Mouse (Mus musculus): ENCODE measurements around the gene Tuba1b. TPM values are rescaled to one million over a fixed set of nuclear protein-coding genes. Genes with fewer than 3 reads are reported as not detected.

The Tuba1b gene
- polyA plus RNA-seq, 1 experiment from 2014 or later: 1,683 TPM

- no peak overlapping the region; the same call in 1 of the 2 replicates for H3K4me3 ChIP-seq (ENCODE audit: low read length)
- H3K4me2 ChIP-seq (ENCODE audit: low read length): peak overlapping the region; percentile 46
- H3K9ac ChIP-seq (ENCODE audit: low read depth, low read length): no peak overlapping the region
- no peak for ATAC-seq
- H3K27me3 ChIP-seq (replicated peaks; ENCODE audit: control insufficient read depth, insufficient read depth, low read length): peaks cover 56% of the 10 kb centered on the region
- H3K27ac ChIP-seq (ENCODE audit: low read depth, low read length): no peak overlapping the region
- no peaks in the 10 kb centered on the region for H3K9me3 ChIP-seq (ENCODE audit: control insufficient read depth, low read length)
- no peaks in the 10 kb centered on the region for H3K36me3 ChIP-seq (ENCODE audit: control insufficient read depth, insufficient read depth, low read length)
- H3K4me1 ChIP-seq (ENCODE audit: control insufficient read depth, insufficient read depth, low read depth, low read length): peaks cover 33% of the 10 kb centered on the region
- 2% methylated on average over 10 of the region's 10 CpGs for WGBS
Measured at GRCm38 (mm10) chr15:98897495-98897894, 36.9 kb downstream of the Tuba1b start.

DNA sequence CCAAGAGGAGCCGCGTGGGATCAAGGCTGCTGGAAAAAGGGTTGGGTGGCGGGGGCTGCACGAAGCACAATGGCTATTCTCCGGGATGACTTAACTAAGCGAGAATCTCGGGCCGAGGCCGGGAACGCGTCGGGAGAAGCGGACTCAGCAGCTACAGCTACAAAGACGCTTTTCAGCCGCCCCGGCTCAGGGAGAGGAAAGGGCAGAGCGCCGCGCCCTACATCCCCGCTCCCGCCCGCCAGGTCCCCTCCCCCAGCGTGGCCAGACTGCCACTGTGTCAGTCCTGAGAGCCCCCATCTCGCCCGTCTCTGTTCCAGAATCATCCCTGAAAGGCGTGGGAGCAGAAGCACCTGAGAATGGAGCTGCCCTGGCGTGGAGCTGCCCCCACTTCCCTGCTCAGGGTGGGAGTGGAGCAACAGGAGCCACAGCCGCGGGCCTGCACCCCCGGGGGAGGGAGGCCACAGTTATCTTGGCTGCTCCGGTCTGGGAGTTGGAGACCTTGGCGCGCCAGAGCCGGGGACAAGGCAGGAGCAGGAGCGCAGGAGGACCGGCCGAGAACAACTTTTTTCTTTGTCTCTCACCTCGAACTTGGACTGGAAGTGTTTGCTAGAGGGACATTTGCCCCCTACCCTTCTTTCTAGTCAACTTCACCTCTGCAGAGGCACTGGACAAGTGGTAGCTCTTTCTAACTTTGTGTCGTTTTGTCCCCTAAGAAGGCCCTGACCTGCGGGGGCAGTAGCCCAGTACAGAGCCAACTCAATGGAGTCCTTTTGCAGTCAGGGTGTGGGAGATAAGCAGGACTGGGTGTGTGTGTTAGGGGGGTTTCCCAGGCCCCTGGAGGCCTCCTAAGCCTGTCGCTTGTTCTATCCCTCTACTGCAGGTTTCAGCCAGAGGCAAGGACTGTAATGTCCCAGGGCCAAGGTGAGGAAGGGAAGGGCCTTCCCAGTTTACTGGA is 38.5 kb downstream of the Tuba1b start:
- no peaks in the 10 kb centered on the region for H3K36me3 ChIP-seq (ENCODE audit: control insufficient read depth, insufficient read depth, low read length)

GRCm38 (mm10) chr15:98894746-98895634 is 39.4 kb downstream of the Tuba1b start:
- H3K9me3 ChIP-seq (ENCODE audit: control insufficient read depth, low read length): no peaks in the 10 kb centered on the region
- H3K27me3 ChIP-seq (replicated peaks; ENCODE audit: control insufficient read depth, insufficient read depth, low read length): peaks cover 62% of the 10 kb centered on the region
- no peaks in the 10 kb centered on the region for H3K36me3 ChIP-seq (ENCODE audit: control insufficient read depth, insufficient read depth, low read length)
- ATAC-seq: peak; percentile 6; the same call in 1 of the 2 replicates
- H3K4me2 ChIP-seq (ENCODE audit: low read length): peak overlapping the region; percentile 100
- H3K9ac ChIP-seq (ENCODE audit: low read depth, low read length): peak overlapping the region; percentile 49
- no peak overlapping the region for H3K27ac ChIP-seq (ENCODE audit: low read depth, low read length)
- 3% methylated on average over 38 of the region's 38 CpGs for WGBS
- peak overlapping the region; percentile 56 for H3K4me3 ChIP-seq (ENCODE audit: low read length)
- peaks cover 33% of the 10 kb centered on the region for H3K4me1 ChIP-seq (ENCODE audit: control insufficient read depth, insufficient read depth, low read depth, low read length)

More for the DNA sequence above, 38.5 kb downstream of the Tuba1b start:
- peak overlapping the region; percentile 49 for H3K9ac ChIP-seq (ENCODE audit: low read depth, low read length)
- H3K9me3 ChIP-seq (ENCODE audit: control insufficient read depth, low read length): no peaks in the 10 kb centered on the region
- H3K4me3 ChIP-seq (ENCODE audit: low read length): peak overlapping the region; percentile 34
- H3K27me3 ChIP-seq (replicated peaks; ENCODE audit: control insufficient read depth, insufficient read depth, low read length): peaks cover 60% of the 10 kb centered on the region
- no peak overlapping the region for H3K27ac ChIP-seq (ENCODE audit: low read depth, low read length)
- H3K4me1 ChIP-seq (ENCODE audit: control insufficient read depth, insufficient read depth, low read depth, low read length): peaks cover 33% of the 10 kb centered on the region
- H3K4me2 ChIP-seq (ENCODE audit: low read length): peak overlapping the region; percentile 100
- WGBS: 3% methylated on average over 39 of the region's 41 CpGs
- ATAC-seq: 0 out of 2 replicates have a peak, but pooled peaks have one; percentile 13

DNA sequence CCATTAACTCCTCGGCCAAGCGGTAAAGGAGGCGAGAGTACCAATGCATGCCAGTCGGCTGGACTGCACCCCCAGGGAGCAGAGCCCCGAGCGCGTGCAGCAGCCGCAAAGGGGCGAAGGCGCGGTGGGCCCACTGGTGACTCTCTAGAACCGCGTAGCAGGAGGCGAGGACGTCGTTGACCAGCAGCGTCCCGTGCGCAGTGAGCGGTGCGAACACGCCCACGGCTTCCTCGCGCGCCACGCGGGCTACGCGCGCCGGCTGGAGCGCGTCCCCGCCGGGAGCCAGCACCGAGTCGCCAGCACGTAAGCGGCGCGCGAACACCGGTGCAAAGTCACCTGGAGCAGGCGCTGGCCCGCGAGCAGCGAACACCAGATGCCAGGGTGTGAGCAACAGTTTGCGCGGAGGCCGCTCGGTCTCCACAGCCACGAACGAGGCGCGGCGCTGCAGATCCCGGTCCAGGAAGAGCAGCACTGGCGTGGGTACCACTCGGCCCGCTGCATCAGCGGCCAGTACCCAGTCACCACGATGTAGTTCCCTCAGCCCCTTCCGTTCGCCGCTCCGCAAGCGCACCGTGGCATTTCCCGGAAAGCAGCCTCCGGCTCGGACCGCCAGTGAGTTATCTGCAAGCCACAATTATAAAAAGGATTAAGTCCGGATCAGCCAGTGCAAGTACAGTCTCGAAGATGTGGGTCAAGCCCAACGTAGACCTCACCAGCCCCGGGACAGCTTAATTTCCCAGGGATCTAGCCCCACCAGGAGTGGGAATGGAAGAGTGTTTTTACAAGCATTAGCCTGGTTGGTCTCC is 40.2 kb downstream of the Tuba1b start, which contains the start of gene Rhebl1:
Rhebl1 (minus strand) TSS at position 601 of the 806 bp plus-strand sequence.
- 0 out of 2 replicates have a peak, but pooled peaks have one; percentile 51 for ATAC-seq
- no peak within 1 kb of the TSS for H3K27ac ChIP-seq (ENCODE audit: low read depth, low read length)

GRCm38 (mm10) chr15:98893036-98893435 is 41.3 kb downstream of the Tuba1b start:
- WGBS: 50% methylated on average over 4 of the region's 4 CpGs
- Histone ChIP-seq H3K36me3 (ENCODE audit: control insufficient read depth, insufficient read depth, low read length) (no peaks in the 10 kb centered on the region), H3K9me3 (ENCODE audit: control insufficient read depth, low read length) (no peaks in the 10 kb centered on the region), H3K4me2 (ENCODE audit: low read length) (no peak overlapping the region), H3K27me3 (replicated peaks; ENCODE audit: control insufficient read depth, insufficient read depth, low read length) (peaks cover 52% of the 10 kb centered on the region), H3K9ac (ENCODE audit: low read depth, low read length) (no peak overlapping the region), H3K4me3 (ENCODE audit: low read length) (no peak overlapping the region), H3K4me1 (ENCODE audit: control insufficient read depth, insufficient read depth, low read depth, low read length) (peaks cover 28% of the 10 kb centered on the region), H3K27ac (ENCODE audit: low read depth, low read length) (no peak overlapping the region)
- no peak for ATAC-seq

More for the DNA sequence above, 40.2 kb downstream of the Tuba1b start, which contains the start of gene Rhebl1:
- Histone ChIP-seq H3K36me3 (ENCODE audit: control insufficient read depth, insufficient read depth, low read length) (no peaks in the 10 kb centered on the region), H3K27me3 (replicated peaks; ENCODE audit: control insufficient read depth, insufficient read depth, low read length) (peaks cover 60% of the 10 kb centered on the region), H3K4me3 (ENCODE audit: low read length) (peak within 1 kb of the TSS; percentile 56), H3K9ac (ENCODE audit: low read depth, low read length) (peak within 1 kb of the TSS; percentile 62), H3K4me1 (ENCODE audit: control insufficient read depth, insufficient read depth, low read depth, low read length) (peaks cover 33% of the 10 kb centered on the region), H3K4me2 (ENCODE audit: low read length) (peak within 1 kb of the TSS; percentile 100), H3K9me3 (ENCODE audit: control insufficient read depth, low read length) (no peaks in the 10 kb centered on the region)
- under 1% methylated on average over 68 of the region's 77 CpGs for WGBS

DNA sequence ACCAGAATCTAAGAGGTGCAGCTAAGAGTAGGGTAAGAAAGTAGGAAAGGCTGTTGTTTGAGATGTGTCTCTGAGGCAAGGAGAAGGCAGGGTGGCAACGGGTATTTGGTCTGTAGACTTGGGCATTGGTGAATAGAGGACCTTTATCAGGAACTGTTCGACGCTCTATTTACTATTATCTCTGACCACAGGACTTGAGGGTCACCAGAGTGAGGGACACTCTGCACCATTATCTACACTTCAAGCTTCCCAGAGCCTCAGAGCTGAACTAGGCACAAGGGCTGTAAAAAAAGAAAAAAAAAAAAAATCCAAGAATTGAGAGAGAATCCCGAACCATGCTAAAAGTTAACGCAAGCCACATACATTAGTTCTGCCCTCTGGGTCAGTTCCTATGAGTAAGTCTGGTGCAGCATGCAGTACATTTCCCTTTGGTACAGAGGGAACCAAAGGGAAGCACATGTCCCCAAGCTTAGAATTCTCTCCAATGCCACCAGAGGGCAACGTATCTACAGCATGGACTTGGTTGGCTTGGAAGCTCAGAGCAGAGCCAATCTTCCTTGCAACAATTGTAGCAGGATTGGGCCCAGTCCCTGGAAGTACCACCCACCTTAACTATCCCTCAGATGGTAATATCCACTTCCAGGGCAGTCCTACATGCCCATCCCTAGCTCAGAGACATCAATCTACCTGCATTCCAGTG is 42.3 kb downstream of the Tuba1b start:
- Histone ChIP-seq H3K27me3 (replicated peaks; ENCODE audit: control insufficient read depth, insufficient read depth, low read length) (peaks cover 45% of the 10 kb centered on the region), H3K36me3 (ENCODE audit: control insufficient read depth, insufficient read depth, low read length) (no peaks in the 10 kb centered on the region), H3K27ac (ENCODE audit: low read depth, low read length) (no peak overlapping the region), H3K9ac (ENCODE audit: low read depth, low read length) (no peak overlapping the region), H3K4me1 (ENCODE audit: control insufficient read depth, insufficient read depth, low read depth, low read length) (peaks cover 25% of the 10 kb centered on the region), H3K4me3 (ENCODE audit: low read length) (no peak overlapping the region), H3K9me3 (ENCODE audit: control insufficient read depth, low read length) (no peaks in the 10 kb centered on the region), H3K4me2 (ENCODE audit: low read length) (no peak overlapping the region)
- ATAC-seq: peak; percentile 68; the same call in 1 of the 2 replicates
- 41% methylated on average over 6 of the region's 6 CpGs for WGBS

- ATAC-seq: no peak
- peaks cover 25% of the 10 kb centered on the region for H3K4me1 ChIP-seq (ENCODE audit: control insufficient read depth, insufficient read depth, low read depth, low read length)
- H3K36me3 ChIP-seq (ENCODE audit: control insufficient read depth, insufficient read depth, low read length): no peaks in the 10 kb centered on the region
- no peak overlapping the region for H3K9ac ChIP-seq (ENCODE audit: low read depth, low read length)
- H3K27me3 ChIP-seq (replicated peaks; ENCODE audit: control insufficient read depth, insufficient read depth, low read length): peaks cover 39% of the 10 kb centered on the region
- WGBS: 11% methylated on average over 19 of the region's 19 CpGs
- no peak overlapping the region for H3K4me3 ChIP-seq (ENCODE audit: low read length)
- no peaks in the 10 kb centered on the region for H3K9me3 ChIP-seq (ENCODE audit: control insufficient read depth, low read length)
- H3K27ac ChIP-seq (ENCODE audit: low read depth, low read length): no peak overlapping the region
- H3K4me2 ChIP-seq (ENCODE audit: low read length): peak overlapping the region; percentile 22; the same call in 1 of the 2 replicates
Measured at GRCm38 (mm10) chr15:98891198-98891742, 43.1 kb downstream of the Tuba1b start.

All from hindbrain, embryonic 16.5 days (tissue).